Mouse (Mus musculus) midbrain, embryonic 14.5 days (tissue): Measurements from ENCODE around the gene Wnk2. TPM values are rescaled to one million over a fixed set of nuclear protein-coding genes. Genes with fewer than 3 reads are reported as not detected.
A peak's percentile ranks its signal among the peaks of the same experiment; 100 is the strongest.

Experiments
- ATAC-seq: fragments of 200-750 bp; cut with Nextera tagmentation; 2 replicates; pipeline ENCODE4 v1.8.0; 2017; ENCODE audit warnings: moderate number of reproducible peaks, moderate library complexity; ENCODE audit not compliant: low FRiP score, low TSS enrichment
- DNase-seq: peaks from one replicate; pipeline ENCODE4 v3.0.0-alpha.2; 2015
- H3K27ac ChIP-seq: fragments of 300-500 bp; sonication (generic); replicated peaks from 2 replicates; pipeline ENCODE4 v1.5.1; 2014; ENCODE audit warnings: mild to moderate bottlenecking, low read depth, low read length, moderate library complexity
- H3K27me3 ChIP-seq: fragments of 300-500 bp; sonication (generic); 2 replicates; pipeline ENCODE4 v1.6.1; 2014; ENCODE audit warnings: low read length, control low read depth, mixed read lengths; ENCODE audit not compliant: control insufficient read depth, insufficient read depth
- H3K36me3 ChIP-seq: fragments of 300-500 bp; sonication (generic); 2 replicates; pipeline ENCODE4 v1.6.1; 2014; ENCODE audit warnings: low read length, control low read depth; ENCODE audit not compliant: control insufficient read depth, insufficient read depth
- H3K4me1 ChIP-seq: fragments of 300-500 bp; sonication (generic); 2 replicates; pipeline ENCODE4 v1.6.1; 2014; ENCODE audit warnings: mild to moderate bottlenecking, antibody characterized with exemption, low read length, control low read depth; ENCODE audit not compliant: control insufficient read depth, insufficient read depth
- H3K4me2 ChIP-seq: fragments of 300-500 bp; sonication (generic); 2 replicates; pipeline ENCODE4 v1.6.1; 2014; ENCODE audit warnings: mild to moderate bottlenecking, low read length, moderate library complexity
- H3K4me3 ChIP-seq: fragments of 300-500 bp; sonication (generic); replicated peaks from 2 replicates; pipeline ENCODE4 v1.5.1; 2014; ENCODE audit warnings: low read depth, low read length
- H3K9ac ChIP-seq: fragments of 300-500 bp; sonication (generic); replicated peaks from 2 replicates; pipeline ENCODE4 v1.6.1; 2014; ENCODE audit warnings: mild to moderate bottlenecking, low read length, moderate library complexity
- H3K9me3 ChIP-seq: fragments of 300-500 bp; sonication (generic); 2 replicates; pipeline ENCODE4 v1.6.1; 2016; ENCODE audit warnings: low read length, control low read depth, mixed read lengths; ENCODE audit not compliant: control insufficient read depth
- whole genome bisulfite sequencing: fragments of 180-500 bp; shearing (Covaris S2); extraction: QIAGEN DNeasy Blood & Tissue Kit; methylation state at CpG from one replicate; pipeline ENCODE4 v1.1.7; 2014; 5-methylcytosine and 5-hydroxymethylcytosine counted together
- polyA plus RNA-seq: library from polyadenylated mRNA; unstranded; fragments of >200 nt; fragmentation: Nextera tagmentation; extraction: Ambion mirVana; gene quantifications from 2 replicates; pipeline ENCODE4 v1.2.1, GENCODE M21; 2014

Wnk2 gene
- polyA plus RNA-seq, 1 experiment from 2014 or later = 27.1 TPM

DNA sequence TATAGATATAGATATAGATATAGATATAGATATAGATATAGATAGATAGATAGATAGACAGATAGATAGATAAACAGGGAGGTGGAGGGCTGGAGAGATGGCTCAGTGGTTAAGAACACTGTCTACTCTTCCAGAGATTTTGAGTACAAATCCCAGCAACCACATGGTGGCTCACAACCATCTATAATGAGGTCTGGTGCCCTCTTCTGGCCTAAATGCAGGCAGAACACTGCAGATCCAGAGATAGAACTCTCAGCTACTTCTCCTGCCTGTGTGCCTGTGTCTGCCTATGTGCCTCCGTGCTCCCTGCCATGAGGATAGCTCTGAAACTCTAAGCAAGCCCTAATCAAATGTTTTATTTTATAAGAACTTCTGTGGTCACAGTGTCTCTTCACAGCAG is 100.4 kb downstream of the Wnk2 start:
- Histone ChIP-seq H3K4me1 (no peaks in the 10 kb centered on the region), H3K27me3 (no peaks in the 10 kb centered on the region), H3K4me2 (no peak overlapping the region), H3K9me3 (no peaks in the 10 kb centered on the region), H3K9ac (no peak overlapping the region), H3K27ac (no peak overlapping the region), H3K4me3 (no peak overlapping the region), H3K36me3 (peaks cover 44% of the 10 kb centered on the region)
- ATAC-seq (no peak), DNase-seq (no peak)
- WGBS = 85% methylated on average over 1 of the region's 1 CpGs

DNA sequence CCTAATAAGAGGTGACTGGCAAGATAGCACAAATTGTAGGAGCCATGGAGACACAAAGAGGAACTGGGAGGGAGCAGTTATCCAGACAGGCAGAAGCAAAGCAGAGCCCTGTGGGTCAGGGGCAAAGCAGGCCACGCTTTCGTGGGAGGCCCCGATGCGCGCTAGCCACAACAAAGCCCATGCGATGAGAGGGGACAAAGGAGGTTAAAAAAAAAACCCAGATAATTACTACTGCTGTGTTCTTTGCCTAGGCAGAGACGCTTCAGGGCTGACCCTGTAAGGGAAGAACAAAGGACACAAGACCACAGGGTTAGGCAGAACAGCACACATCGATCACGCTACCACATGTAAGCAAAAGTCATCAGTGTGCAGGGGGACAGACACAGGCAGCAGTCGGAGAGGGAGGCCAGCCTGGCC is 103.7 kb downstream of the Wnk2 start:
- peak; percentile 43 for DNase-seq

DNA sequence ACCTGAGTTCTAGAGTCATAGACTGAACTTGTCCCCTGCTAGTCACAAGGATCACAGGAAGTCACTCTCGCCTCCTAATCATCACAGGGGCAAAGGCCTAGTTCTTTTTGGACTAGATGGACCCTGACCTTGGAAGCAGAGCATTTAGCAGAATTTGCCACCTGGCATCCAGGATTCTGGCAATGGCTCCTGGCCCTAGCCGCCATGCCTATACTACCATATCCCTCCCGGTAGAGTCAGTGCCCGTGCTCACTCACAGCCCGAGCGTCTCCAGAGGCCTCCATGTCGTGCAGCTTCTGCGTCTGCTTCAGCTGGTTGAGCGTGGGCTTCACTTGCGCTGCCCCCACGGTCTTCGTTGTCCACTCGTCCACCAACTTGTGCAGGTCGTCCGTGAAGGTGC is 105.4 kb downstream of the Wnk2 start:
- H3K4me3 ChIP-seq = no peak overlapping the region
- no peak overlapping the region for H3K9ac ChIP-seq
- H3K27me3 ChIP-seq = no peaks in the 10 kb centered on the region
- no peak overlapping the region for H3K4me2 ChIP-seq
- no peak overlapping the region for H3K27ac ChIP-seq
- no peak for DNase-seq
- H3K9me3 ChIP-seq = no peaks in the 10 kb centered on the region
- H3K36me3 ChIP-seq = peaks cover 27% of the 10 kb centered on the region
- 97% methylated on average over 15 of the region's 15 CpGs for WGBS
- no peak for ATAC-seq
- H3K4me1 ChIP-seq = 0 out of 2 replicates have a peak, but pooled peaks cover 4% of the 10 kb centered on the region

More for the DNA sequence above, 103.7 kb downstream of the Wnk2 start:
- 8% methylated on average over 10 of the region's 10 CpGs for WGBS
- no peaks in the 10 kb centered on the region for H3K27me3 ChIP-seq
- H3K9ac ChIP-seq = peak overlapping the region; percentile 31; the same call in 1 of the 2 replicates
- no peak overlapping the region for H3K4me2 ChIP-seq
- H3K9me3 ChIP-seq = no peaks in the 10 kb centered on the region
- peak overlapping the region; percentile 43 for H3K27ac ChIP-seq
- no peak overlapping the region for H3K4me3 ChIP-seq
- no peak; the same call in 1 of the 2 replicates for ATAC-seq
- peaks cover 21% of the 10 kb centered on the region for H3K36me3 ChIP-seq
- no peaks in the 10 kb centered on the region for H3K4me1 ChIP-seq

DNA sequence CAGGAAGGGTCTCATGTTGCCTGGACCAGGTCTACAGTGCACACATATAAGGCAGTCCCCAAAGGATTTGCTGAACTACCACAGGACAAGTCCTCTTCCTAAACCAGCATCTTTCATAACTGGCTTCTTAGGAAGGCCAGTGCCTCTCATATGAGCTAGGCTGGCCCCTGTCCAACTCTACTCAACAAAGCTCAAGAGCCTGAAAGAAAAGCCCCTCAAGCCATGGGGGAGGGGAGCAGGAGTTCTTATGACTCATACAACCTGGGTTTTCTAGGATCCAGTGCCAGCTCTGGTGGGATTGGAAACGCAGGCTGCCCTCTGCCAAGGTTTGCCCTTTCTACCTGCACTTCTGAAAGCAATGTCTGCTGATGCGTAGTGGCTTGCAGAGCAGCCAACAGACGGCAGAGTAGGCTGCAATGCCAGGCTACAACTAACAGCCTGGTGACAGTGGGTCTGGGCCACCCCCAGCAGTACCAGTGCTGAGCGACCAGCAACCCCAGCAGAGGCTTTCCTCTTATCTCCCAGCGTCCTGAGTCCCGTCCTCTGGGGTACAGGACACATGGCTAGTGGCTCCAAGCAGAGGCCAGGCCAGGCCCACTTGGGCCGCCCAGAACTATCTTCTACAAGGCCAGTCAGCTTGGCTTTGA is 110.8 kb downstream of the Wnk2 start:
- Histone ChIP-seq H3K27ac (0 out of 2 replicates have a peak overlapping the region, but pooled peaks have one; percentile 26), H3K9ac (no peak overlapping the region), H3K9me3 (no peaks in the 10 kb centered on the region), H3K27me3 (no peaks in the 10 kb centered on the region), H3K4me2 (no peak overlapping the region), H3K36me3 (peaks cover 53% of the 10 kb centered on the region), H3K4me1 (0 out of 2 replicates have a peak, but pooled peaks cover 11% of the 10 kb centered on the region), H3K4me3 (no peak overlapping the region)
- DNase-seq (peak; percentile 70), ATAC-seq (no peak)
- whole genome bisulfite sequencing = 81% methylated on average over 7 of the region's 7 CpGs

DNA sequence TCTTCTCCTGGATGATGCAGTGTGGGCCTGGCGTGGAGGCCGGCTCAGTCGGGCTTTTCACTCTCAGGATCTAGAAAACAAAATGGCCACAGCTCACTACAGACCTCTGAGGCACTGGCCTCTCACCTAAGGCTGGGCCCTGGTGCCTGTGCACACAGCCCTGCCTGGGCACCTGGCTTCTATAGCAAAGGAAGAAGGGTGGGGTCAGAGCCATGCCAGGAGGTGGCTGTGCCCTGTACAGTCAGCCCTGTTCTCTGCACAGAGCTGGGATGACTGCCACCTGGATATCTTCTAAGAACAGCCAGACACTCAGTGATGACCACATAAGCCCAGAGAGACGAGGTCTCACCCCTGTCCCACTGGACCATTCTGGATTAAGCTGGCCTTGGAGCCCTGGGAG is 111.4 kb downstream of the Wnk2 start:
- Histone ChIP-seq H3K27me3 (no peaks in the 10 kb centered on the region), H3K36me3 (peaks cover 53% of the 10 kb centered on the region), H3K4me1 (0 out of 2 replicates have a peak, but pooled peaks cover 11% of the 10 kb centered on the region), H3K27ac (0 out of 2 replicates have a peak overlapping the region, but pooled peaks have one; percentile 26), H3K9ac (no peak overlapping the region), H3K4me2 (no peak overlapping the region), H3K9me3 (no peaks in the 10 kb centered on the region), H3K4me3 (no peak overlapping the region)
- WGBS = 94% methylated on average over 4 of the region's 4 CpGs
- no peak for DNase-seq
- no peak for ATAC-seq

DNA sequence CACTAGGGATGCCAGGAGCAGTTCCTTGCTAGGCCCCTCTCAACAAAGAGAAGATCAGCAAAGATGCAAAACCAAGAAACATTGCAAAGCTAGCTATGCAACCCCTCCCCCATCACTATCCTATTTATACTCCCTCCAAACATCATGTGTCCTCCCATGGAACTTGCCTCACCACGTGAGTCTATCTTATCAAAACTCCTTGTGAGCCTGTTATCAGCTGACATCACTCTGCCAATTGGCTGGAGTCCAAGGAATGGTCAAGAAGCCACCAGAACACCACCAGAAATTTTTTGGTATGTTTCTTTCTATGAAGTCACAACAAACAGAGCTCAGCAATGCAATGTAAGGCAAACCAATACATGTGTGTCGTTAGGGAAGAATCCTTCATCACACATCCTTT is 116.8 kb downstream of the Wnk2 start:
- peaks cover 9% of the 10 kb centered on the region; the same call in 1 of the 2 replicates for H3K4me1 ChIP-seq
- 88% methylated on average over 2 of the region's 2 CpGs for WGBS
- H3K27me3 ChIP-seq = no peaks in the 10 kb centered on the region
- DNase-seq (no peak), ATAC-seq (no peak)
- H3K9me3 ChIP-seq = no peaks in the 10 kb centered on the region
- no peak overlapping the region for H3K9ac ChIP-seq
- H3K27ac ChIP-seq = no peak overlapping the region
- H3K4me3 ChIP-seq = no peak overlapping the region
- peaks cover 18% of the 10 kb centered on the region for H3K36me3 ChIP-seq
- no peak overlapping the region for H3K4me2 ChIP-seq

DNA sequence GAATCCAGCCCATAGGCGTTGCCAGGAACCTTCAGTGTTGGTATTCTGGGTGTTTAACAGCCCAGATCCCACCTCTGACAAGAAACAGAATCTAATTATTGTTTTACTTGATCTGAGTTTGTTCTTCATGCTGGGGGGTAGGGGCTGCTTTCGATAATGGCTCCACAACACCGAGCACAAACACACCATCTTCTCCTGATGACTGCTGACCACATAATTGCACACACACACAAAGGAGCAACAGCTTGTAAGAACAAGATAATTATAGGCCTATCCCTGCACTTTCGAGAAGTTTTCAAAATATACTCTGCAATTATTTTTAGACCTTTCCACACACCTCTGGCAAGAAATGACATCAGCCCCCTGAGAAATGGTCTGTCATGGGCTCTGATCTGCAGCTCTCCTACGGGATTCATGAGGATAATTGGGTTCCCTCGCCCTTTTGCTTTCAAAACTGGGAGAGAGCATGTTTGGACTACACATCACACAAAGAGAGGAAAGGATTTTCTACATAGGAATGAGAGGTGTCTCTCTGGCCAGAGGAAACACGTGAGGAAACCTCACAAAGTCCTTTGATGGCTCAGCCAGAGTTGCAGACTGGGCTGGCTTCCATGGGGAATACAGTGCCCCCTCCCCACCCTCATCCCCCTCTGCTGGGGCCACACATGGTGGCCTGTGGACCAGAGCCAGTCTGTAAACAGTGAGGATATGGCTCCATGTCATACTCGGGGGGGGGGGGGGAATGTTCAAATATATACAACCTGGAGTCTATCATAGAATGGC is 118.9 kb downstream of the Wnk2 start:
- ATAC-seq (no peak), DNase-seq (peak; percentile 16)
- H3K27me3 ChIP-seq = no peaks in the 10 kb centered on the region
- H3K9me3 ChIP-seq = no peaks in the 10 kb centered on the region
- WGBS = 64% methylated on average over 8 of the region's 8 CpGs
- no peak overlapping the region for H3K4me2 ChIP-seq
- H3K9ac ChIP-seq = no peak overlapping the region
- no peak overlapping the region for H3K27ac ChIP-seq
- no peak overlapping the region for H3K4me3 ChIP-seq
- peaks cover 15% of the 10 kb centered on the region; the same call in 1 of the 2 replicates for H3K4me1 ChIP-seq
- no peaks in the 10 kb centered on the region for H3K36me3 ChIP-seq

DNA sequence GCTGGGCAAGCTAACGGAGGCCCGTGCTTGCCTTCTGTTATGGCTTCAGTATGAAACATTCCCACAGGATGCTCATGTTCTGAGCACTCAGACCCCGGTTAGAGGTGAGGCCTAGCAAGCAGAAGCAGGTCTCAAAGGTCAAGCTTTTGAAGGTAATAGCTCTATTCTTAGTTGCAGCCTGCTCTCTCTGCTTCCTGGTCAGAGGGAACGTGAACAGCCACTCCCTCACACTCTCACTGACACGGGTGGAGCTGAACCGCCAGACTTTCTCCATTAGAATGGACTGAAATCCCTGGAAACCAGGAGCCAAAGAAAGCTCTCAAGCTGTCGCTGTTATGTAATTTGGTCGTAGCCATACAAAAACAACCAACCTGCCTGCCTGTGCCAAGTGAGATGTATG is 120.8 kb downstream of the Wnk2 start:
- H3K27ac ChIP-seq = no peak overlapping the region
- H3K4me2 ChIP-seq = no peak overlapping the region
- H3K4me1 ChIP-seq = peaks cover 15% of the 10 kb centered on the region; the same call in 1 of the 2 replicates
- no peaks in the 10 kb centered on the region for H3K9me3 ChIP-seq
- no peak overlapping the region for H3K4me3 ChIP-seq
- H3K36me3 ChIP-seq = no peaks in the 10 kb centered on the region
- DNase-seq (no peak), ATAC-seq (no peak)
- H3K9ac ChIP-seq = no peak overlapping the region
- no peaks in the 10 kb centered on the region for H3K27me3 ChIP-seq
- 87% methylated on average over 8 of the region's 8 CpGs for WGBS
